Mouse (Mus musculus) retina, adult 2 months (tissue): ENCODE results near the gene Mapk1ip1l.

Experiments
- DNase-seq: peaks from one replicate; pipeline ENCODE4 v3.0.0-alpha.2; 2012; ENCODE audit warnings: low read depth, low spot score

Gene Mapk1ip1l

GRCm38 (mm10) chr14:47361418-47361817, 63.4 kb downstream of the Mapk1ip1l start:
- DNase-seq = no peak

- no peak for DNase-seq
Measured at GRCm38 (mm10) chr14:47361899-47362298, 63.8 kb downstream of the Mapk1ip1l start.

GRCm38 (mm10) chr14:47364742-47365449, 66.8 kb downstream of the Mapk1ip1l start:
- no peak for DNase-seq

- no peak for DNase-seq
Measured at GRCm38 (mm10) chr14:47366881-47367321, 68.8 kb downstream of the Mapk1ip1l start.

GRCm38 (mm10) chr14:47367461-47367860, 69.4 kb downstream of the Mapk1ip1l start, which contains the start of gene Lgals3:
Gene Lgals3, plus strand, starts transcription at chr14:47367751.
- no peak for DNase-seq

- DNase-seq = no peak
Measured at GRCm38 (mm10) chr14:47369741-47370140, 71.7 kb downstream of the Mapk1ip1l start.

GRCm38 (mm10) chr14:47370790-47371189, 72.7 kb downstream of the Mapk1ip1l start:
- DNase-seq = no peak

- DNase-seq = no peak
Measured at GRCm38 (mm10) chr14:47371689-47372088, 73.6 kb downstream of the Mapk1ip1l start.
